Mouse (Mus musculus) heart, adult 8-10 months (tissue): ENCODE results near the gene Prm2. TPM values are rescaled to one million over a fixed set of nuclear protein-coding genes. Genes with fewer than 3 reads are reported as not detected.

Source experiments
- DNase-seq: peaks from one replicate; pipeline ENCODE4 v3.0.0; 2022; ENCODE audit warnings: low spot score
- total RNA-seq, 4 experiments: library from RNA; stranded (reverse); gene quantifications; 2 replicates each; pipeline ENCODE4 v1.2.4; 2022

Gene Prm2
- total RNA-seq, 4 experiments from 2014 or later, result not detected

- no peak for DNase-seq
These were observed 18.3 kb downstream of the Prm2 start for GRCm38 (mm10) chr16:10777579-10778160.

- DNase-seq, result no peak
These were observed 19.6 kb downstream of the Prm2 start for GRCm38 (mm10) chr16:10776322-10776721.

- DNase-seq, result no peak
These were observed 21.2 kb downstream of the Prm2 start for GRCm38 (mm10) chr16:10774726-10775125.

- no peak for DNase-seq
These were observed 22.4 kb downstream of the Prm2 start for GRCm38 (mm10) chr16:10773543-10773942.

- no peak for DNase-seq
These were observed 24.0 kb downstream of the Prm2 start for GRCm38 (mm10) chr16:10771769-10772510.

GRCm38 (mm10) chr16:10770531-10771325 lies 25.2 kb downstream of the Prm2 start:
- no peak for DNase-seq

GRCm38 (mm10) chr16:10769661-10770060 lies 26.3 kb downstream of the Prm2 start:
- no peak for DNase-seq

GRCm38 (mm10) chr16:10768821-10769220 lies 27.1 kb downstream of the Prm2 start:
- DNase-seq, result no peak

- peak; percentile 82 for DNase-seq
These were observed 28.8 kb downstream of the Prm2 start for GRCm38 (mm10) chr16:10767158-10767557.

GRCm38 (mm10) chr16:10764323-10764722 lies 31.6 kb downstream of the Prm2 start:
- DNase-seq, result no peak

- DNase-seq, result no peak
These were observed 32.2 kb downstream of the Prm2 start for GRCm38 (mm10) chr16:10763540-10764264.

GRCm38 (mm10) chr16:10762569-10763180 lies 33.3 kb downstream of the Prm2 start:
- no peak for DNase-seq

- no peak for DNase-seq
These were observed 34.8 kb downstream of the Prm2 start for GRCm38 (mm10) chr16:10761182-10761581.

GRCm38 (mm10) chr16:10756168-10756567 lies 39.8 kb downstream of the Prm2 start:
- no peak for DNase-seq

GRCm38 (mm10) chr16:10754521-10755296 lies 41.2 kb downstream of the Prm2 start:
- DNase-seq, result no peak

GRCm38 (mm10) chr16:10749824-10750223 lies 46.1 kb downstream of the Prm2 start:
- DNase-seq, result no peak

GRCm38 (mm10) chr16:10749226-10749625 lies 46.7 kb downstream of the Prm2 start:
- DNase-seq, result no peak
